Mouse (Mus musculus) MEL (cell line): ENCODE data around the gene Pdxk. TPM values are rescaled to one million over a fixed set of nuclear protein-coding genes. Genes with fewer than 3 reads are reported as not detected.

Experiments used
- DNase-seq: peaks from one replicate; pipeline ENCODE4 v3.0.0; 2011; ENCODE audit warnings: low read depth, low spot score
- H3K27ac ChIP-seq: 2 replicates; pipeline ENCODE4 v1.5.1; 2012; ENCODE audit warnings: low read depth, mild to moderate bottlenecking, control low read depth, low read length, moderate library complexity; ENCODE audit not compliant: control insufficient read depth
- H3K27me3 ChIP-seq, 2 experiments: fragments of 150-350 bp in 1 of 2; sonication (generic) in 1 of 2; 2 replicates each; pipeline ENCODE4 v1.6.1; 2012; ENCODE audit warnings: low read length in 2 of 2, mild to moderate bottlenecking in 2 of 2, improper control_type of control experiment in 1 of 2, moderate library complexity in 1 of 2; ENCODE audit not compliant: insufficient read depth in 2 of 2, control insufficient read depth in 1 of 2
- H3K36me3 ChIP-seq, 2 experiments: 2 replicates each; pipeline ENCODE4 v1.6.1; 2012 to 2014; ENCODE audit warnings: low read length in 2 of 2, improper control_type of control experiment in 1 of 2, inconsistent platforms in 1 of 2, mild to moderate bottlenecking in 1 of 2; ENCODE audit not compliant: insufficient read depth in 2 of 2, control insufficient read depth in 1 of 2
- H3K4me1 ChIP-seq, 2 experiments: fragments of 150-350 bp in 1 of 2; sonication (generic) in 1 of 2; 2 replicates each; pipeline ENCODE4 v1.6.1; 2012; ENCODE audit warnings: low read length in 2 of 2, improper control_type of control experiment in 1 of 2, mild to moderate bottlenecking in 1 of 2; ENCODE audit not compliant: insufficient read depth in 2 of 2, control insufficient read depth in 1 of 2
- H3K4me3 ChIP-seq, 2 experiments: fragments of 150-350 bp in 1 of 2; sonication (generic) in 1 of 2; 2 replicates each; pipeline ENCODE4 v1.5.1; 2012; ENCODE audit warnings: low read depth in 2 of 2, low read length in 2 of 2, mild to moderate bottlenecking in 2 of 2, moderate library complexity in 2 of 2, control low read depth in 1 of 2, improper control_type of control experiment in 1 of 2; ENCODE audit not compliant: control insufficient read depth in 1 of 2, insufficient read depth in 1 of 2
- H3K79me2 ChIP-seq: 2 replicates; pipeline ENCODE4 v1.6.1; 2012; ENCODE audit warnings: mild to moderate bottlenecking, low read length, moderate library complexity; ENCODE audit not compliant: control insufficient read depth, poor library complexity, insufficient read depth
- H3K9ac ChIP-seq: 2 replicates; pipeline ENCODE4 v1.6.1; 2012; ENCODE audit warnings: low read depth, mild to moderate bottlenecking, control low read depth, low read length, moderate library complexity; ENCODE audit not compliant: control insufficient read depth, poor library complexity, severe bottlenecking
- H3K9me3 ChIP-seq: fragments of 150-350 bp; sonication (generic); replicated peaks from 2 replicates; pipeline ENCODE4 v1.6.1; 2012; ENCODE audit warnings: mild to moderate bottlenecking, low read length, improper control_type of control experiment, moderate library complexity; ENCODE audit not compliant: insufficient read depth
- BHLHE40 ChIP-seq: IDR thresholded peaks from 2 replicates; pipeline ENCODE4 v1.6.1; 2012; ENCODE audit warnings: low read depth, mild to moderate bottlenecking, inconsistent platforms, low read length, improper control_type of control experiment, borderline replicate concordance
- CHD1 ChIP-seq: IDR thresholded peaks from 2 replicates; pipeline ENCODE4 v1.6.1; 2012; ENCODE audit warnings: low read depth, mild to moderate bottlenecking, inconsistent platforms, low read length, improper control_type of control experiment
- CHD2 ChIP-seq: IDR thresholded peaks from 2 replicates; pipeline ENCODE4 v1.6.1; 2011; ENCODE audit warnings: low read length, improper control_type of control experiment
- CTCF ChIP-seq, 3 experiments: IDR thresholded peaks in 2 of 3; conservative IDR thresholded peaks in 1 of 3; 2 replicates each; pipeline ENCODE4 v1.5.1; 2011 to 2012; ENCODE audit warnings: low read length in 3 of 3, low read depth in 2 of 3, mild to moderate bottlenecking in 2 of 3, improper control_type of control experiment in 1 of 3, inconsistent platforms in 1 of 3, mixed read lengths in 1 of 3, moderate library complexity in 1 of 3; ENCODE audit not compliant: control insufficient read depth in 1 of 3, insufficient read depth in 1 of 3, poor library complexity in 1 of 3, severe bottlenecking in 1 of 3
- E2F4 ChIP-seq: IDR thresholded peaks from 2 replicates; pipeline ENCODE4 v1.6.1; 2011; ENCODE audit warnings: low read depth, low read length, improper control_type of control experiment, borderline replicate concordance
- ELF1 ChIP-seq: IDR thresholded peaks from 2 replicates; pipeline ENCODE4 v1.6.1; 2014; ENCODE audit warnings: low read depth, mild to moderate bottlenecking, inconsistent platforms, low read length, improper control_type of control experiment, moderate library complexity
- EP300 ChIP-seq, 2 experiments: IDR thresholded peaks; 2 replicates each; pipeline ENCODE4 v1.6.1; 2011; ENCODE audit warnings: improper control_type of control experiment in 2 of 2, low read length in 2 of 2, low read depth in 1 of 2, mild to moderate bottlenecking in 1 of 2
- GABPA ChIP-seq: IDR thresholded peaks from 2 replicates; pipeline ENCODE4 v1.6.1; 2012; ENCODE audit warnings: low read depth, mild to moderate bottlenecking, inconsistent platforms, low read length, improper control_type of control experiment, moderate library complexity
- HCFC1 ChIP-seq: IDR thresholded peaks from 2 replicates; pipeline ENCODE4 v1.6.1; 2012; ENCODE audit warnings: low read depth, mild to moderate bottlenecking, inconsistent platforms, low read length, improper control_type of control experiment, moderate library complexity
- JUND ChIP-seq: IDR thresholded peaks from 2 replicates; pipeline ENCODE4 v1.6.1; 2011; ENCODE audit warnings: low read depth, mild to moderate bottlenecking, improper control_type of control experiment, low read length
- KAT2A ChIP-seq: conservative IDR thresholded peaks from 2 replicates; pipeline ENCODE4 v1.6.1; 2012; ENCODE audit warnings: low read depth, low read length, improper control_type of control experiment, inconsistent platforms
- MAFK ChIP-seq: IDR thresholded peaks from 2 replicates; pipeline ENCODE4 v1.6.1; 2011; ENCODE audit warnings: low read depth, mild to moderate bottlenecking, low read length, improper control_type of control experiment, borderline replicate concordance
- MAX ChIP-seq: IDR thresholded peaks from 2 replicates; pipeline ENCODE4 v1.6.1; 2011; ENCODE audit warnings: low read length, improper control_type of control experiment
- MAZ ChIP-seq: IDR thresholded peaks from 2 replicates; pipeline ENCODE4 v1.6.1; 2012; ENCODE audit warnings: low read depth, mild to moderate bottlenecking, inconsistent platforms, low read length, improper control_type of control experiment
- MEF2A ChIP-seq: IDR thresholded peaks from 2 replicates; pipeline ENCODE4 v1.6.1; 2014; ENCODE audit warnings: low read depth, mild to moderate bottlenecking, inconsistent platforms, low read length, improper control_type of control experiment; ENCODE audit not compliant: poor library complexity, insufficient replicate concordance, severe bottlenecking; ENCODE audit errors: extremely low read depth
- MXI1 ChIP-seq: IDR thresholded peaks from 2 replicates; pipeline ENCODE4 v1.6.1; 2011; ENCODE audit warnings: mild to moderate bottlenecking, low read depth, low read length, improper control_type of control experiment
- MYB ChIP-seq: IDR thresholded peaks from 2 replicates; pipeline ENCODE4 v1.6.1; 2011; ENCODE audit warnings: mild to moderate bottlenecking, low read depth, low read length, improper control_type of control experiment
- MYC ChIP-seq: IDR thresholded peaks from 2 replicates; pipeline ENCODE4 v1.6.1; 2011; ENCODE audit warnings: low read depth, mild to moderate bottlenecking, low read length, improper control_type of control experiment, moderate library complexity
- NRF1 ChIP-seq: IDR thresholded peaks from 2 replicates; pipeline ENCODE4 v1.6.1; 2014; ENCODE audit warnings: low read depth, mild to moderate bottlenecking, inconsistent platforms, low read length, improper control_type of control experiment, moderate library complexity; ENCODE audit not compliant: poor library complexity, insufficient read depth, severe bottlenecking
- POLR2A ChIP-seq, 2 experiments: IDR thresholded peaks; 2 replicates each; pipeline ENCODE4 v1.6.1; 2011 to 2012; ENCODE audit warnings: low read length in 2 of 2, mild to moderate bottlenecking in 2 of 2, control low read depth in 1 of 2, improper control_type of control experiment in 1 of 2, low read depth in 1 of 2, moderate library complexity in 1 of 2; ENCODE audit not compliant: control insufficient read depth in 1 of 2, insufficient read depth in 1 of 2, poor library complexity in 1 of 2
- POLR2AphosphoS2 ChIP-seq: IDR thresholded peaks from 2 replicates; pipeline ENCODE4 v1.6.1; 2011; ENCODE audit warnings: low read length, improper control_type of control experiment
- RAD21 ChIP-seq: IDR thresholded peaks from 2 replicates; pipeline ENCODE4 v1.6.1; 2011; ENCODE audit warnings: mild to moderate bottlenecking, low read depth, low read length, improper control_type of control experiment
- RCOR1 ChIP-seq: IDR thresholded peaks from 2 replicates; pipeline ENCODE4 v1.6.1; 2012; ENCODE audit warnings: low read depth, mild to moderate bottlenecking, inconsistent platforms, low read length, improper control_type of control experiment
- SIN3A ChIP-seq: IDR thresholded peaks from 2 replicates; pipeline ENCODE4 v1.6.1; 2012; ENCODE audit warnings: low read length, improper control_type of control experiment, inconsistent platforms
- SMC3 ChIP-seq: IDR thresholded peaks from 2 replicates; pipeline ENCODE4 v1.6.1; 2011; ENCODE audit warnings: low read depth, low read length, improper control_type of control experiment
- TBP ChIP-seq: IDR thresholded peaks from 2 replicates; pipeline ENCODE4 v1.8.0; 2011; ENCODE audit warnings: low read depth, low read length, improper control_type of control experiment
- TCF12 ChIP-seq: IDR thresholded peaks from 2 replicates; pipeline ENCODE4 v1.6.1; 2014; ENCODE audit warnings: low read depth, mild to moderate bottlenecking, inconsistent platforms, low read length, improper control_type of control experiment, moderate library complexity
- UBTF ChIP-seq: IDR thresholded peaks from 2 replicates; pipeline ENCODE4 v1.6.1; 2012; ENCODE audit warnings: low read depth, mild to moderate bottlenecking, inconsistent platforms, low read length, improper control_type of control experiment, moderate library complexity, borderline replicate concordance; ENCODE audit not compliant: insufficient read depth
- USF1 ChIP-seq: IDR thresholded peaks from 2 replicates; pipeline ENCODE4 v1.6.1; 2014; ENCODE audit warnings: low read depth, mild to moderate bottlenecking, inconsistent platforms, low read length, improper control_type of control experiment, moderate library complexity
- ZC3H11A ChIP-seq: IDR thresholded peaks from 2 replicates; pipeline ENCODE4 v1.6.1; 2012; ENCODE audit warnings: low read depth, mild to moderate bottlenecking, inconsistent platforms, low read length, improper control_type of control experiment
- ZKSCAN1 ChIP-seq: IDR thresholded peaks from 2 replicates; pipeline ENCODE4 v1.6.1; 2012; ENCODE audit warnings: low read depth, mild to moderate bottlenecking, inconsistent platforms, low read length, improper control_type of control experiment, moderate library complexity
- ZMIZ1 ChIP-seq: IDR thresholded peaks from 2 replicates; pipeline ENCODE4 v1.6.1; 2012; ENCODE audit warnings: low read depth, mild to moderate bottlenecking, inconsistent platforms, low read length, improper control_type of control experiment, moderate library complexity
- polyA plus RNA-seq, 2 experiments: library from polyadenylated mRNA; stranded (reverse) in 1 of 2; unstranded in 1 of 2; fragments of >175 nt in 1 of 2; fragments of >200 nt in 1 of 2; gene quantifications; 2 replicates each; pipeline versions ENCODE4 v1.2.1 to v1.2.4; 2012; ENCODE audit warnings: low replicate concordance in 2 of 2, low read depth in 1 of 2; ENCODE audit not compliant: insufficient read length in 2 of 2, insufficient read depth in 1 of 2, missing spikeins in 1 of 2
- total RNA-seq: library from RNA; depleted of rRNA; stranded (reverse); fragments of 300-350 nt; gene quantifications from 2 replicates; pipeline ENCODE4 v1.2.3, GENCODE M21; 2012

The Pdxk gene
- total and polyA plus RNA-seq, 3 experiments, result 28.7 to 29.3 TPM; not detected in 1

DNA sequence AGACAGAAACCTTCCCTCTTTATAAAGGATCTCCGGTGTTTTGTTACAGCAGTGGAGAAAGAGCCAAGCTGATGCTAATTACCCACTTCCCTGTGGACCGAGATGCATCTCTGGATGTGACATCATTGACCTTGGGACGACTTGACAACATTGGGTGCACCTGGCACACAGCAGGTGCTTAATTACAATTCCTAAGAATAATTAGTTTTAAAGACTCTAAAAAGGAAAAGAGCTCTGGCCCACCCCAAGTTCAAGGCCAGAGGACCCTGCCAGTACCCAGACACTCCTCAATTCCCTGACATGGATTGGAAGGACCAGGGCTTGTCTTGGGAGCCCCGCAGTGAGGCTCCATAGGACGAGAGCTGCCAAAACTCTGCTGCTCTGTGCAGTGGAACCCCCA lies 23.2 kb downstream of the Pdxk start:
- H3K36me3 ChIP-seq, result peaks cover 0 to 5% of the 10 kb centered on the region in 2 experiments; a peak in 2 of 4 replicates
- H3K79me2 ChIP-seq, result no peaks in the 10 kb centered on the region
- no peak overlapping the region for H3K9ac ChIP-seq
- H3K4me3 ChIP-seq, result no peak overlapping the region
- no peak for DNase-seq
- TF ChIP-seq ELF1 (no peak), RAD21 (no peak), MYC (no peak)
- no peaks in the 10 kb centered on the region for H3K27me3 ChIP-seq
- no peak overlapping the region for H3K27ac ChIP-seq
- H3K4me1 ChIP-seq, result no peaks in the 10 kb centered on the region
- no peaks in the 10 kb centered on the region for H3K9me3 ChIP-seq

DNA sequence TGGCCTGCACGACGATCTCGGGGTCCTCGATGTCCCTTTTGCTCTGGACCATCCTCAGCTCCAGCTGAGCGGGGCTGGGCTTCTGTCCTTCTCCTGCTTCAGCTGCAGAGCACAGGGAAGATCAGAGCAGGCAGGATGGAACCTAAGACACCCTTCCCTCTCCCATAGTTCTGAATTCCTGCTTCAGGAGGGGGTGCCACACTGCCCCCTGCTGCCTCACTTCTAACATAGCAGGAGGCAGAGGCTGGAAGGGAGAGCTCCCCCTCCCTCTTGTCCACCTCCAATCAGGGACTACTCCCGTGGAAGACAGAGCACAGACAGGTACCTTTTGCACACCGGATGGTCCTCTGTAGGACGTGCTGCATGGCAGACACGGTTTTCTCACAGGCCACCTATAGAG lies 24.0 kb downstream of the Pdxk start:
- Histone ChIP-seq H3K27me3 (no peaks in the 10 kb centered on the region), H3K9ac (no peak overlapping the region), H3K9me3 (no peaks in the 10 kb centered on the region), H3K36me3 (peaks cover 0 to 5% of the 10 kb centered on the region in 2 experiments; a peak in 2 of 4 replicates), H3K4me1 (no peaks in the 10 kb centered on the region), H3K79me2 (no peaks in the 10 kb centered on the region), H3K27ac (no peak overlapping the region), H3K4me3 (no peak overlapping the region)
- DNase-seq, result peak; percentile 48
- TF ChIP-seq MXI1 (no peak), RCOR1 (no peak), MAFK (no peak), MAZ (no peak; the same call in 1 of the 2 replicates), EP300 (IDR thresholded peaks at IDR 0.05; ENCODE audit: low read depth in 1 of 2, low read length in 2 of 2) (no peak), JUND (no peak), MEF2A (no peak), MYB (no peak), E2F4 (no peak), MAX (no peak), NRF1 (no peak), POLR2A (IDR thresholded peaks at IDR 0.05; ENCODE audit: control insufficient read depth in 1 of 2, insufficient read depth in 1 of 2, low read depth in 1 of 2, low read length in 2 of 2, poor library complexity in 1 of 2) (no peak), CHD1 (no peak), CTCF (IDR thresholded peaks at IDR 0.05 in 2 of 3, conservative IDR thresholded peaks at IDR 0.05 in 1 of 3; ENCODE audit: control insufficient read depth in 1 of 3, insufficient read depth in 1 of 3, low read depth in 2 of 3, low read length in 3 of 3, poor library complexity in 1 of 3, severe bottlenecking in 1 of 3) (peak; percentile 74 to 91 (median 83)), TBP (no peak), ZC3H11A (0 out of 2 replicates have a peak, but pooled peaks have one; percentile 15), ZMIZ1 (no peak), TCF12 (no peak), USF1 (no peak), GABPA (no peak), BHLHE40 (no peak), RAD21 (peak; percentile 19), POLR2AphosphoS2 (no peak), KAT2A (no peak), CHD2 (no peak), SIN3A (no peak), SMC3 (peak; percentile 52), HCFC1 (no peak), ELF1 (no peak), ZKSCAN1 (no peak), UBTF (no peak)
